Mouse (Mus musculus): ENCODE measurements around the gene Rtn4rl1. TPM values are rescaled to one million over a fixed set of nuclear protein-coding genes. Genes with fewer than 3 reads are reported as not detected.
A peak's percentile ranks its signal among the peaks of the same experiment; 100 is the strongest.

Rtn4rl1 gene
- total RNA-seq, 2 experiments from 2014 or later: 0.96 to 1.1 TPM

DNA sequence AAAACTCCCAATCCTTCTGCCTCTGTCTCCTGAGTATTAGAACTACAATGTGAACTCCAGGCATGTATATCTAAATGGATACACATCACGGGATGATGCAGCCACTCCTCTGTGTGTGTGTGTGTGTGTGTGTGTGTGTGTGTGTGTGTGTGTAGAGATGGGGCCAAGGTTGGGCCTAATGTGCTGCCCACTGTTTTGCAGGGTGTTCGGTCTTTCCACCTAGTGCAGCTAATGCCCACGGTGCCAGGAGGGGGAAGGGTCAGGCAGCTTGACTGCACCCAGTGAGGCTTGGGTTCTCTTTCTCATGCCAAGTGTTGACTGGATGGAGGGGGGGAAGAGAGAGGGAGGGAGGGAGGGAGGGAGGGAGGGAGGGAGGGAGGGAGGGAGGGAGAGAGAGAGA is 19.3 kb downstream of the Rtn4rl1 start:
- DNase-seq (ENCODE audit: low spot score): no peak

DNA sequence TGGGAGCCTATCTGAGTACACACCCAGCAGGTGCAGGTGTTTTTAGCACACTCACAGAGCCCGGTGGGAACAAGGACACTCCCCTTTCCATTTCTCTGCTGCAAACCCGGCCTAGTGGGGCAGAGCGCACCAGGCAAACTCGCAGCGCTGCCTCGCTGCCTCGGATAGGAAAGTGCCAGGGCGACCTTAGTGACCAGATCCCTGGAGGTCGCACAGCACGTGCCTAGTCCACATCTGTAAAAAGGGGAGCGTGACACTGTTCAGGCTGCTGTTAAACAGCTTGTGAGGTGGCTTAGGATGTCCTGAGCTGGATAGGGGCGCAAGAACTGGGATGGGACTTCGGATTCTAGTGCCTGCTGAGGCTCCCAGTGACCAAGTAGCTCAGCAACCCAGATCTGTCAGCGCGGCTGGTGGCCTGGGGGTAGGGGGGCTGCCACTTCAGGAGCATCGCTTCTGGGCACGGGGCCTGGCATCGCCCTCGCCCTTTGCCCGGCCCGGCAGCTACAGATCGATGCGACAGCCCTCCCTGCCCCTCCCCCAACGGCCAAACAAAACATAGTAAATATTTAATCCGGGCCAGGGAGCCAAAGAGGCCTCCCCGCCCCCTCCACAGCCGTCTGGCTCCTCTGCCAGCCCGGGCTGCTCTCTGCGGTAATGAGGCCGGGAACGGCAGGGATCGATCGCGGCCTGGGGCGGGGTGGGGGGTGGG is 19.9 kb downstream of the Rtn4rl1 start:
- no peak for DNase-seq (ENCODE audit: low spot score)

DNA sequence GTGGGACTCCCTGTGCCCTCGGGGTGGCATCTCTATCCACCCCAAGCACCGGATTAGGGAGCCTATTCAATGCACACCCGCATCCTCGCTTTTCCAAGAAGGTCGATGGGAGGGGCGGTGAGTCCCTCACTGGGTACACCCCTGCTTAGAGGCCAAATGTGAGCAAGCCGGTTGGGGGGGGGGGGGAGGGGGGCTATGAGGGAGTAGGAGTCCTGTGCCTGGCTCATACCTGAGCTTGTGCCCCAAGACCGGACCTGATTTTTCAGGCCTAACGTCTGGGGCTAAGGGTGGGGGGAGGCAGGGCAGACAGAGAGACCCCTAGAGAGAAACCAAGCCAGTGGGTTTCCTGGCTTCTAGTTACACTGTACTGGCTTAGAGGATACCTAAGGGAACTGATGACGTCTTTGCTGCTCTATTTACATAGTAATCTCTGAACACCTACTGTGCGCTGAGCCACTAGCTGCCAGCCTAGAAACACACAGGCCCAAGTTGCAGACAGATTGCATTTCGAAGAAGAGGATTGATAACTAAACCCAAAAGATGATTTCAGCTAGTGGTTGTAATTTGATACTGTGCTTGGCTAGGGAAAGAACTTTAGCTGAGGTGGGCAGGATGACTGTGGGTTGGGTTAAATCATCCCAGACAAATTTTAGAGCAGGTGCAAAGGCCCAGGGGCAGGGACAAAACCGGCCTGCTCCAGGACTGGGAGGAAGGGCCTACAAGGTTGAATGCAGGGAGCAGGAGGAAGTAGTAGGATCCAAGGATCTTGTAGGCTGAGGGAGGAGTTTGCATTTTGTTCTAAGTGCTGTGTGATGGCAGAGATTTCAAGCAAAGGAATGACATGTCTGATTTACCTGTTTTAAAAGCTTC is 20.7 kb downstream of the Rtn4rl1 start:
- DNase-seq (ENCODE audit: low spot score): no peak

DNA sequence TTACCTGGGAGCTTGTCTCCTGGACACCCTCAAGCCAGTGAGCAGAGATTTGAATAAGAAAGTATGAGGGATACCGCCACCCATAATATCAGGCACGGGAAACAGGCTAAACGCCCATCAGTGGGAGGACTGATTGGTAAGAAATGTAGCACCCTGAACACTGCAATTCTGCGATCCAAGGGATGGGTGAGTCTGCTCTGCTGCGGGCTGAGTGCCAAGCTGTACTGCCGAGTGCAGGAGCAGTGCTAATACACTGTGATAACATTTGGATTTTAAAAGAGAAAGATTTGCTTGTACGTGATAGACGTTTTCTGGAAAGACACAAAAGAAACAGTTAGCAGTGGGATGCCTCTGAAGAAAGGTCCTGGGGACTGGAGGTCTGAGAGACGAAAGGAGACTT is 26.5 kb downstream of the Rtn4rl1 start:
- DNase-seq (ENCODE audit: low spot score): no peak

DNA sequence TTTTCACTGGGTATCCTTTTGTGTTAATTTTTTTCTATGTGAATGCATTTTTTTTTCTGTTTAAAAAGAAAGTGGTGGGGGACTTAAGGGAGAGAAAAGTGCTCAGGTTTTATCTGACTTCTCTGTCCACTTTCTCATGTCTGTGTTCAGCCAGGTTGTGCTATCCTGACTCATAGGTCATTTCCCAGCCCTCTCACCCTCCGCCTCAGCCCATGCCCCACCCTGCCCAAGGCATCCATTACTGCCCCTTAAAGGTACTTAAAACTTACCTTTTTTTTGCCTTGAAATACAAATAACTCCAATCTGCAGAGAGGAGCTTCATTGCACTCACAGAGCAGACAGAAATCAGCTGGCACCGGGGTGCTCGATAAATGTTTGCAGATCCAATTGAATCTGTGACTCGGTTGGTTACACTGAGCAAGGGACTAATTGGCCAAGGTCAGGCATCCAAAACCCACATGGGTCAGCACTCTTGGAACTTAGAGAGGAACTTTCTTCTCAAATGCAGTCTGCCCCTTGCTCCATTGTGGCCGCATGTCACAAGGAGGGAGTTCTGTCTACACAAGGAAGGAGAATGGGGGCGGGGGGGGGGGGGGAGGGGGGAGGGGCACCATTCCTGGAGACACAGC is 27.0 kb downstream of the Rtn4rl1 start:
- no peak for DNase-seq (ENCODE audit: low spot score)

DNA sequence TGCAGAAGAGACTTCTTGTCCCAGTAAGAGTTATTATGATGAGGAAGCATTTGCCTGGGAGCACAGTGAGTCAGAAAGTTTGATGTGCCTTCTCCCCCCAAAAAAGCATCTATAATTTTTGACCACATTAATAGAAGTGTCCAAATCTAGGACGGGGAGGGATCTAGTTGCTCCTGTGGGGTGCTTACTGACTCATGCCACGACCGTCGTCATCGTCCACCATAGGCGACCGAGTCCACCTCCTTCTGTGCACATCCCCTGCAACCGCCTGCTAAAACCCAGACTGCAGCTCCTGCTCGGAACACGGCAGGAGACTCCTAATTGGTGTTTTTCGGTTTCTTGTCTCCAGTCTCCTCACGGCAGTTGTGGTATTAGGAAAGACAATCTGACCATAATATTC is 30.5 kb downstream of the Rtn4rl1 start:
- DNase-seq (ENCODE audit: low spot score): no peak

DNA sequence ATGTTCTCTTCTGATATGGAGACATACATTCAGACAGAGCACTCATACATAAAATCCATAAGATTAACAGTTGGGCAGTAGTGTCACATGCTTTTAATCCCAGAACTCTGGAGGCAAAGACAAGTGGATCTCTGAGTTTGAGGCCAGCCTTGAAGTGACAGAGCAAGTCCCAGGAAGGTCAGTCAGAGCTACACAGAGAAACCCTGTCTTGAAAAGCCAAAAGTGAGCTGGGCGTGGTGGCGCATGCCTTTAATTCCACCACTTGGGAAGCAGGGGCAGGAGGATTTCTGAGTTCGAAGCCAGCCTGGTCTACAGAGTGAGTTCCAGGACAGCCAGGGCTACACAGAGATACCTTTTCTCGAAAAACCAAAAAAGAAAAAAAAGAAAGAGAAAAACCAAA is 31.3 kb downstream of the Rtn4rl1 start:
- no peak for DNase-seq (ENCODE audit: low spot score)

DNA sequence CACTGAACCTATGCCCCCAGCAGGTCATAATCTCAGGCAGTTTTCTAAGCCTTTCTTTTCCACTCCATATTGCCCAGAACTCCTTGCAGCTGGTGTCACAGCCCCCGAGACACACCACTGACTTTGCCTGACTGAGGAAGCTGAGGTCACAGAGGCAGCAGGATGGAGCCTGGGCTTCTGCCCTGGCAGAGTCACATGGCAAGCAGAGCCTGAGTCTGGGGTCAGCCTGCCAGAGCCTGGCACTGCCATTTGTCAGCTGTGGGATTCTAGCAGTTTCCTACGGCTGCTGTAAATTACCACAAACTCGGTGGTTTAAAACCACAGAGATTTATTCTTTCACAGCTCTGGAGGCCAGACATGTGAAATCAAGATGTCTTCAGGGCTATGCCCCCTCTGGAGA is 34.0 kb downstream of the Rtn4rl1 start:
- DNase-seq (ENCODE audit: low spot score): no peak

DNA sequence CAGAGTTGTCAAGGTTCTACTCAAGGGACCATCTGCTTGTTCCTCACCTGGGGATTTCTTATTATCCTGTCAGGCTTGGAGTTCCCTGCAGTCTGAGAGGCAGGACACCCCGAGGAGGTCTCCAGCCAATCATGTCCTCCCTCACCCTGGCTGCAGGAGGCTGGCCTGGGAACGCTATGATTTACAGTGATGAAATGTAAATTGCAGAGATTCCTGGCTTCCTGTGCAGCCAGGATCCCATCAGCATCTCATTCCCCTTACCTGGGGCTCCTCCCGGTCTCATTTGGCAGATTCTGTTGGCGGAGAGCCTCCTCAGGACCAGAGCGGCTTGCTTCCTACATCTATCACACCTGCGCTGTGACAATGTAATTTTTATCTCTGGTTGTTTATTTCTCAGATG is 35.7 kb downstream of the Rtn4rl1 start:
- DNase-seq (ENCODE audit: low spot score): no peak

DNA sequence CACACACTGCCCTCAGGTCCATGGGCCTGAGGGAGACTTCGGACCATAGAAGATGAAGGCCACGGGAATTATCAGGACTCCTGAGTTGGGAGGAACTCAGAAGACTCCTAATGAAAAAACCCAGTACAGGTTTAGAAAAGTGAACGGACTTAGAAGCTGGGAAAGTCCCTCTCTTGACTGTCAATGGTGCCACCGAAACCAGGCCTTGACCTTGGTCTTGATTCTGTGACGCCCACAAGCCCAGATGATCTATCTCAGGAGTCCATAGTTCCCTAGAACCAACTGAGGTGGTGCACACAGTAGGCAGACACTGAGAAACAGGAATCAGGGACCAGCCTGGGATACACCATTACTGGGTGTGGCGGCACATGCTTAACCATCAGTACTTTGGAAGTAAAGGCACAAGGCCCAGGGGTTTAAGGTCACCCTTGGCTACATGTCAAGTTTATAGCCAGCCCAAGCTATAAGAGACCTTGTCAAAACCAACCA is 36.7 kb downstream of the Rtn4rl1 start:
- no peak for DNase-seq (ENCODE audit: low spot score)

DNA sequence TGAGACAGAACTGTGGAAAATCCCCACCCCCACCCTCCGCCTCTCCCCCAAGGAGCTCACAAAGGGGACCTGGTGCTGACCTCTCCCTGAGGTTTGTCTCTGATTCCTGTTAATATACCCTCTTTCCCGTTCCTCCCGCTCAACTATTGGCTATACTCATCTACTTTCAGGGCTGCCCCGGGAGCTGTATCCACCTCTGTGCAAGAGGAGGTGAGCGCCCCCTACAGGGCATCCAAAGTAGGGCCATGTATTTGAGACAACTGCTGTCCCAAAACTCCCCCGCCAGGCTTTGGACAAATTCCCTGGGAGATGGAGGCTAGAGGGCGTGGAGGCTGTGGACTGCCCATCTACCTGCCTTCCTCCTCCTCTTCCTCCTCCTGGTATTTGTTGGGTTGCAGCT is 38.2 kb downstream of the Rtn4rl1 start:
- DNase-seq (ENCODE audit: low spot score): peak; percentile 65

DNA sequence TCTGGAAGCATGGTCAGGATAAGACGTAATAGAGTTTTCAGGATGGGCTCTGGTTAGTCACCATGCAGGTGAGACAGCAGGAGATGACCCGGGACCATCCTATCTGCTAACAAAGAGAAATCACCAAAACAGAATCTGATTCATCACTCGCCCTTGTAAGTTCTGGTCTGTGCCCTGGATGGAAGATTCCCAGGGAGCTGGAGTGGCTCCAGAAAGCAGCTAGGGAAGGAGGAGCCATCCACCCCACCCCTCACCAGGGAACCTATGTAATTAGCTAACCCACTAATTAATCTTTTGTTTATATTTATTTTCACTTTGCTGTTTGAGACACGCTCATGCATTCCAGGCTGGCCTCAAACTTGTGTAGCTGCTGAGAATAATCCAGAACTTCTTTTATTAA is 38.9 kb downstream of the Rtn4rl1 start:
- no peak for DNase-seq (ENCODE audit: low spot score)

DNA sequence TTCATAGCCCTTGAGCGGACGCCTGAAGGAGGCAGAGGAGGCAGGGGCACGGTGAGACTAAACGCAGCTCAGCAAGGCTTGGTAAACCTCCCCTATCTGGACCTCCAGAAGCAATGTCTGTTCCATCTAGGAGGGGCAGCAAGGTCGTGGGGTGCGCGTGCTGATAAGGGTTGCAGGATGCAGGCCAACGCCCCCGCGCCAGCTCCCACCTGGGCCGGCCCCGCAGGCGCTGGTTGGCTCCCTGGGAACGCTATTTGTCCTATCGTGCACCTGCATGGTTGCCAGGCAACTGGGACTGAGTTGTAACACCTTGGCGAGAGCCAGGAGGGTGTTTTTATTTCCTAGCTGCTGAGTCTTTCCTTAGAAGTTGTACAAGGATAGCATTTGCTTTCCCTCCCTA is 41.2 kb downstream of the Rtn4rl1 start:
- DNase-seq (ENCODE audit: low spot score): no peak

DNA sequence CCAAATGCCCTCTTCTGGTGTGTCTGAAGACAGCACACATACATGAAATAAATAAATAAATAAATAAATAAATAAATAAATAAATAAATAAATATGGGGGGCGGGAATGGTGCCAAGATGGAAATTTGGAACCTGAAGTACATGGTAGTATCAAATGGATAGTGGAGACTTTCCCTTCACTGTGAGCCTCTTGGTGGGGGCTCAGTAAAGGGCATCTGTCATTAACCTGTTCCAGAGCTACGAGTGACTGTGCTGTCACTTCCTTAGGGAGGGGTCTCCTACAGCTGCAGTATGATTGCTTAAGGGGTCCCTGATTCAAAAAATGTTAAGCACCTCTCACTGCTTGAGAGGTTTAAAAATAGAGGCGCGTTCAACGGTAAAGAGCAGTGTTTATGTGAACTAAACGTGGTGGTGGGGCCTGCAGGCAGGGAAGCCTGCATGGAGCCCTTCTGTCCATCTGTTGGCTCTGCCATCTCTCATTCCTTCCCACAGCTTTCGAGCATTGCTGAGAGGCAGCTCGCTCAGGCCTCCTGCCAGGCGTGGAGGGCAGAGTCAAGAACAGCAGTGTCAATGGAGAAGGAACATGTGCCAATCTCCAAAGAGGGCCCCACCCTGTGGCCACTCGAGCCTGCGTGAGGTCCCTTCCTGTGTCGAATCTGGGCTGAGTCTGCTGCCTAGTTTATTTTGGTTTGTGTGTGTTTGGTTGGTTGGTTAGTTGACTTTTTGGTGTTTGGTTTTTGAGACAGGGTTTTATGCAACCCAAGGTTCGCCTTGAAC is 46.8 kb downstream of the Rtn4rl1 start:
- DNase-seq (ENCODE audit: low spot score): no peak

DNA sequence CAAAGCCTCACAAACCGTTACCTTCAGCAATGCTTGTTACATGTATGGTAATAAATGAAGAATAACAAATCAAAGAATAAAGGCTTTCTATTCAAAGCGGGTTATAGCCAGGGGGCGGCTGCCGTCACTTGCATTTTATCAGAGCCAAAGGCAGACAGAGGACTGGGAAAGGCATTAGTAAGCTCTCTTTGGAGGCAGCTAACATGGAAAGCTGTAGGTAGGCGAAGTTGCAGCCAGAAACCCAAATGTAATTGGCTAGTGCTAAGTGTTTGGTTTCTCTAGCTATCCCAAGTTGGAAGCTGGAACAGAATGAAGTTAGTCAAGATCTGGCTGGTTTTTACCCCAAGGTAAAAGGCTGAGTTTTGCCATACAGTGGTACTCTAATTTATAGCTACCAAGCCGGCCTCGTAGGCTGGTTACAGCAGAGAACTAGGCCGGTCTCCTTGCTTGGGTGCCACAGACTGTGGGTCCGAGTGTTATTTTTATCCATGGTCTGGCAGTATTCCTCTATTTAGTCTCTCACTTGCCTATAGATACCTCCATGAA is 49.2 kb downstream of the Rtn4rl1 start:
- DNase-seq (ENCODE audit: low spot score): no peak

DNA sequence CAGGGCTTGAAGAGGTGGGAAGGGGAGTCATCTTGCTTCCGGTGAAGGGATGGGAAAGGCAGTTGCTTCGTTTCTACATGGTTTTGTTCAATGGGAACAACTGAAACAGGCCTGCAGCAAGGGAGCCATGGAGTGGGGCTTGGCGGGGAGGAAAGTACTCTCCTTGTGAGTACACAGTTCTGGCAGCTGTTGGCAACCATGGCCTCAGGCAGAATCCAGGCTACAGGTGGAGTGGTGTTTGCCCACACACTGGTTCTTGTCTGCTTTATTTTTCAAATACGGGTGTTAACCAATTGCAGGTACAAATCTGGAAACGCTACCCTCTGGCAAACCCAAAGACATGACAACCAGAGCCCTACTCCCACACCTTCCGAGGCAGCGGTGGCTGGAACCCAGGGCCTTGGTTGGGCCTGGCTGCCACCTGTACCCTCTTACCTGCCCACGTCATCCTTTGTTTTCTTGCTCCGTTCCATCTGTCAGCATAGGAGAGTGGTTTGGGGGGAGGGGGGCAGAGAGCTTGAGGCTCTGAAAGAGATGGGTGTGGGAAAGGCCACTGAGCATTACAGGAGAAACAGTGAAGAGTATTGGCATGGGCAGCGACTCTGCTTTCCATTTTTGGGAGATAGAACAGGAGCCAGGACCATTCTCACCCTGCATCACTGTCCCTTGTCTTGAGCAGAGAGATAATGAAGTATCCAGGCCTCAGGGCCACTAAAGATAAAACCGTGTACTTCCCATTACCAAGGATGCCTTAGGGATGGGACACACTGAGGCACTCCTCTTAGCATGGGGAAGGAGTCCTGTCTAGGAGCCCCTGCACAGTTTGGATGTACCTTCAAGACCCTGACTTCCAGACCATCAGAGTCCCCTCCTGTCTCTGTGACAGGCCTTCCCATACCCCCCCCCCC is 51.0 kb downstream of the Rtn4rl1 start:
- DNase-seq (ENCODE audit: low spot score): no peak

DNA sequence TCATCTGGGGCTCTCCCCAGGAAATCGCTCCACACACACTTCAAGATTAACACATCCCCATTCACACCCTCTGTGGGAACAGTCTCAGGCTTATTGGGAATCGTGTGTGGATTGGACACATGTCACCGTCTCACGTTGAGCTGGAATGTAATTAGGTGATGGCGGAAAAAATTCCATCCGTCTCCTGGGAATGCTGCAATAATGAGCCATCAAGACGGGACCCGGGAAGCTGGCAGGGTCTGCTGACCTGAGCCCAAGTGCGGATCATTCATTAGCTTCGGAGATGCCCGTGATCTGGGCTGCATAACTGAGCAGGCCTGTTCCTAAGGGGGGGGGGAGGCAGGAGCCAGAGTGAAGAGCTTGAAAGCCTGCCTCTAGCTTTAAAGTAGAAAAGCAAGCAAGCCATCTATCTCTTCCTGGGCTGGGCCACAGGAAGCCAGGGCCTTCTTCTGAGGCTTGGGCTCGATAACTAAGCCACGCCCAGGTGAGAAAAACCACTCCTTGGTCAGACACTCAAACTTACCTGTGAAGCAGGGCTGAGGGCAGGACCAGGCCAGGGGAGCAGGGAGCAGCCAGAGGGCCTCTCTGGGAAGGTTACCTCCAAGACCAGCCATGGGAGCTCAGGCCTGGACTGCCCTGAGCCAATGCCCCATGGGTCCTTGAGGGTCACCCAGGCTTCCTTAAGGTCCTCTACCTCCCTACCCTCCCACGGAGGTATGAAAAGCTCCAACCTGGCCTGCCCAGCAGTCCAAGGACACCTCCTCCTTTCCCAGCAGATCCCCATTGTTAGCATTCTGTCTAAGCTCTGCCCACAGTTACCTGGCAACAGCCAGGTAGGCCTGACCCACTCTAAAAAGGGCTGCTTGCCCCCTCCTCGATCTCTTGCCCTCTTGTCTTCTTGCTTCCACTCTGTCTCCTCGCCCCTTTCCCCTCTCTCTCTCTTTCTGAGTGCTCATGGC is 52.1 kb downstream of the Rtn4rl1 start:
- no peak for DNase-seq (ENCODE audit: low spot score)

DNA sequence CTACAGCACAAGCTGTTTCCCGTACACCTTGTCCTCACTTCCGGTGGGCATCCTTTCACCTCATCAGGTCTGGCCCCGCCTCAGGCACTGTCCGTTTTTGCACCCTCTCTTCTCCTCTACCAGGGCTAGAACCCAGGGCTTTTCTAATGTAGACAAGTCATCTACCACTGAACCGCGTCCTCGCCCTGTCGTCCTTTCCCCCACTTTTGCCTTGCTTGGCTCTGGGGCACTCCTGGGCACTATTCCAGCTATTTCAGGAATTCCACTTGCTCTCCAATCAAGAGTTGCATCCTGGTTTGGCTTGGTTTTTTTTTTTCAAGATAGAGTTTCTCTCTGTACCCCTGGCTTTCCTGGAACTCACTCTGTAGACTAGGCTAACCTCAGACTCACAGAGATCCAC is 53.0 kb downstream of the Rtn4rl1 start:
- DNase-seq (ENCODE audit: low spot score): no peak

DNA sequence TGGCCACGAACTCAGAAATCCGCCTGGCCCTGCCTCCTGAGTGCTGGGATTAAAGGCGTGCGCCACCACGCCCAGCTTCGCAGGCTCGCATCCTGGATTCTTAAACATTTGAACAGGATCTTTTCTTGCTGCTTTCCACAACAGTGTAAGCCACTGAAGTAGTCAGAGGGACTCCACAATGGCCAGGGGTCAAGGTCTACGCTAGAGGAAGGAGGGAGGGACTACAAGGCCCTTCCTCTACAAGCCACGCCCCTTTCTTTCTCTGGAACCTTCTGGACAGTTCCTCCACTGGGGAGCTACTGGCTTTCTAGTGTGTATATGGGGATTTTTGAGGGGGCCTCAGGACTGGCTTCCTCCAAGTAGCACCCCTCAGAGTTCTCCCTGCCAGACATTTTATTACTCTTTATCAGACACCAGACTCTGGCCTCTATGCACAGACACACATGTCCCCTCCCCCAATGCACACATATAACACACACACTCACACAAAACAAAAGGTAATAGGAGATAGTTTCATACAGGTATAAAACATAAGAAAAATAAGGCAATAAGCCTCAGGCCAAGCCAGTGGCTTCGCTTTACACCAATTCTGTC is 53.7 kb downstream of the Rtn4rl1 start:
- no peak for DNase-seq (ENCODE audit: low spot score)
